Mouse (Mus musculus): ENCODE measurements around the gene Plcxd2. TPM values are rescaled to one million over a fixed set of nuclear protein-coding genes. Genes with fewer than 3 reads are reported as not detected.

Gene Plcxd2
- polyA plus RNA-seq, 1 experiment, result 0.50 TPM

- no peak for TF ChIP-seq MAX (IDR thresholded peaks at IDR 0.05)
- TF ChIP-seq MYOD1 (IDR thresholded peaks at IDR 0.05; ENCODE audit: control insufficient read depth, insufficient read length, low read depth), result no peak
- TF ChIP-seq CEBPB (IDR thresholded peaks at IDR 0.05; ENCODE audit: low read depth), result no peak
- TF ChIP-seq FOSL1 (IDR thresholded peaks at IDR 0.05; ENCODE audit: insufficient read depth, low read length, poor library complexity, severe bottlenecking), result no peak
- no peak for TF ChIP-seq USF1 (IDR thresholded peaks at IDR 0.05; ENCODE audit: low read depth)
- TF ChIP-seq MYOG (IDR thresholded peaks at IDR 0.05; ENCODE audit: control insufficient read depth, extremely low read depth, insufficient read length), result no peak
- TF ChIP-seq CTCF (IDR thresholded peaks at IDR 0.05; ENCODE audit: control insufficient read depth, insufficient read depth, insufficient read length), result no peak
- H3K27me3 ChIP-seq (ENCODE audit: control insufficient read depth, insufficient read depth, insufficient read length), result no peaks in the 10 kb centered on the region
- no peaks in the 10 kb centered on the region for H3K79me3 ChIP-seq (ENCODE audit: low read depth)
- no peaks in the 10 kb centered on the region for H3K79me2 ChIP-seq (ENCODE audit: control insufficient read depth, insufficient read depth)
- H3K4me3 ChIP-seq (ENCODE audit: insufficient read depth, poor library complexity, severe bottlenecking), result no peak overlapping the region
- no peaks in the 10 kb centered on the region for H3K36me3 ChIP-seq (ENCODE audit: control insufficient read depth, insufficient read depth)
- no peak overlapping the region for H3ac ChIP-seq (ENCODE audit: control insufficient read depth, insufficient read length, low read depth)
These were observed 9.0 kb downstream of the Plcxd2 start for GRCm38 (mm10) chr16:46000976-46001375.

GRCm38 (mm10) chr16:45999374-46000191, 10.4 kb downstream of the Plcxd2 start:
- Histone ChIP-seq H3K4me3 (ENCODE audit: insufficient read depth, poor library complexity, severe bottlenecking) (no peak overlapping the region), H3ac (ENCODE audit: control insufficient read depth, insufficient read length, low read depth) (no peak overlapping the region), H3K27me3 (ENCODE audit: control insufficient read depth, insufficient read depth, insufficient read length) (no peaks in the 10 kb centered on the region), H3K79me2 (ENCODE audit: control insufficient read depth, insufficient read depth) (no peaks in the 10 kb centered on the region), H3K36me3 (ENCODE audit: control insufficient read depth, insufficient read depth) (no peaks in the 10 kb centered on the region), H3K79me3 (ENCODE audit: low read depth) (no peaks in the 10 kb centered on the region)
- TF ChIP-seq FOSL1 (IDR thresholded peaks at IDR 0.05; ENCODE audit: insufficient read depth, low read length, poor library complexity, severe bottlenecking) (no peak), MAX (IDR thresholded peaks at IDR 0.05) (no peak), MYOG (IDR thresholded peaks at IDR 0.05; ENCODE audit: control insufficient read depth, extremely low read depth, insufficient read length) (no peak), MYOD1 (IDR thresholded peaks at IDR 0.05; ENCODE audit: control insufficient read depth, insufficient read length, low read depth) (no peak), USF1 (IDR thresholded peaks at IDR 0.05; ENCODE audit: low read depth) (no peak), CTCF (IDR thresholded peaks at IDR 0.05; ENCODE audit: control insufficient read depth, insufficient read depth, insufficient read length) (no peak), CEBPB (IDR thresholded peaks at IDR 0.05; ENCODE audit: low read depth) (no peak)

GRCm38 (mm10) chr16:45998231-45998630, 11.8 kb downstream of the Plcxd2 start:
- H3K79me3 ChIP-seq (ENCODE audit: low read depth), result no peaks in the 10 kb centered on the region
- H3K4me3 ChIP-seq (ENCODE audit: insufficient read depth, poor library complexity, severe bottlenecking), result no peak overlapping the region
- H3K36me3 ChIP-seq (ENCODE audit: control insufficient read depth, insufficient read depth), result no peaks in the 10 kb centered on the region
- no peaks in the 10 kb centered on the region for H3K79me2 ChIP-seq (ENCODE audit: control insufficient read depth, insufficient read depth)
- no peak overlapping the region for H3ac ChIP-seq (ENCODE audit: control insufficient read depth, insufficient read length, low read depth)
- no peaks in the 10 kb centered on the region for H3K27me3 ChIP-seq (ENCODE audit: control insufficient read depth, insufficient read depth, insufficient read length)
- TF ChIP-seq FOSL1 (IDR thresholded peaks at IDR 0.05; ENCODE audit: insufficient read depth, low read length, poor library complexity, severe bottlenecking) (no peak), CEBPB (IDR thresholded peaks at IDR 0.05; ENCODE audit: low read depth) (no peak), MAX (IDR thresholded peaks at IDR 0.05) (no peak), MYOG (IDR thresholded peaks at IDR 0.05; ENCODE audit: control insufficient read depth, extremely low read depth, insufficient read length) (no peak), USF1 (IDR thresholded peaks at IDR 0.05; ENCODE audit: low read depth) (no peak), CTCF (IDR thresholded peaks at IDR 0.05; ENCODE audit: control insufficient read depth, insufficient read depth, insufficient read length) (no peak), MYOD1 (IDR thresholded peaks at IDR 0.05; ENCODE audit: control insufficient read depth, insufficient read length, low read depth) (no peak)

GRCm38 (mm10) chr16:45990901-45991676, 18.9 kb downstream of the Plcxd2 start:
- no peaks in the 10 kb centered on the region for H3K79me2 ChIP-seq (ENCODE audit: control insufficient read depth, insufficient read depth)
- no peak for TF ChIP-seq CTCF (IDR thresholded peaks at IDR 0.05; ENCODE audit: control insufficient read depth, insufficient read depth, insufficient read length)
- no peak for TF ChIP-seq MAX (IDR thresholded peaks at IDR 0.05)
- TF ChIP-seq FOSL1 (IDR thresholded peaks at IDR 0.05; ENCODE audit: insufficient read depth, low read length, poor library complexity, severe bottlenecking), result no peak
- TF ChIP-seq MYOD1 (IDR thresholded peaks at IDR 0.05; ENCODE audit: control insufficient read depth, insufficient read length, low read depth), result no peak
- TF ChIP-seq MYOG (IDR thresholded peaks at IDR 0.05; ENCODE audit: control insufficient read depth, extremely low read depth, insufficient read length), result no peak
- TF ChIP-seq USF1 (IDR thresholded peaks at IDR 0.05; ENCODE audit: low read depth), result no peak
- no peak for TF ChIP-seq CEBPB (IDR thresholded peaks at IDR 0.05; ENCODE audit: low read depth)
- H3K79me3 ChIP-seq (ENCODE audit: low read depth), result no peaks in the 10 kb centered on the region
- H3K4me3 ChIP-seq (ENCODE audit: insufficient read depth, poor library complexity, severe bottlenecking), result no peak overlapping the region
- H3K27me3 ChIP-seq (ENCODE audit: control insufficient read depth, insufficient read depth, insufficient read length), result no peaks in the 10 kb centered on the region
- H3ac ChIP-seq (ENCODE audit: control insufficient read depth, insufficient read length, low read depth), result no peak overlapping the region
- H3K36me3 ChIP-seq (ENCODE audit: control insufficient read depth, insufficient read depth), result no peaks in the 10 kb centered on the region

GRCm38 (mm10) chr16:45986236-45986635, 23.8 kb downstream of the Plcxd2 start:
- H3K79me2 ChIP-seq (ENCODE audit: control insufficient read depth, insufficient read depth), result no peaks in the 10 kb centered on the region
- no peaks in the 10 kb centered on the region for H3K36me3 ChIP-seq (ENCODE audit: control insufficient read depth, insufficient read depth)
- no peaks in the 10 kb centered on the region for H3K79me3 ChIP-seq (ENCODE audit: low read depth)
- TF ChIP-seq MAX (IDR thresholded peaks at IDR 0.05), result no peak
- no peak for TF ChIP-seq FOSL1 (IDR thresholded peaks at IDR 0.05; ENCODE audit: insufficient read depth, low read length, poor library complexity, severe bottlenecking)
- H3K4me3 ChIP-seq (ENCODE audit: insufficient read depth, poor library complexity, severe bottlenecking), result no peak overlapping the region
- H3K27me3 ChIP-seq (ENCODE audit: control insufficient read depth, insufficient read depth, insufficient read length), result no peaks in the 10 kb centered on the region
- no peak overlapping the region for H3ac ChIP-seq (ENCODE audit: control insufficient read depth, insufficient read length, low read depth)
